ENCODE assay signal across 31 mouse cellular contexts in genomic region chr2:19024807-19025206, GRCm38 (mm10). TPM values are rescaled to one million over a fixed set of nuclear protein-coding genes. Genes with fewer than 3 reads are reported as not detected.
DNase-seq lines count a peak whose midpoint lies in the region; ATAC-seq and TF ChIP-seq lines count a peak whose summit lies in the region.
"Had no signal": no experiment of that assay in that cellular context is flagged by ENCODE, and none has a peak within 500 bp of the region (broad histone marks: within the 10 kb centered on the region; RNA-seq: fewer than 3 reads in every experiment).

No protein-coding gene starts in this region.

- 0 out of 2 replicates have a peak, but pooled peaks have one; percentile 56 for ATAC-seq in heart, embryonic 14.5 days (ENCODE audit: insufficient number of reproducible peaks, insufficient read depth, low FRiP score, low read depth)
- ATAC-seq in heart, embryonic 11.5 days (replicated peaks; ENCODE audit: insufficient number of reproducible peaks, low FRiP score, low TSS enrichment), result no peak
- peak; percentile 45 for ATAC-seq in liver, postnatal 0 days
- ATAC-seq in liver, embryonic 12.5 days, result no peak
- ATAC-seq: forebrain, postnatal 0 days; hindbrain, postnatal 0 days; intestine, embryonic 15.5 days; lung, postnatal 0 days had no signal

- no peak for DNase-seq in liver, postnatal 0 days
- DNase-seq in 3134 (ENCODE audit: extremely low read depth, insufficient read length, low spot score), result peak; percentile 7
- DNase-seq in Muller cell, postnatal 12 days (ENCODE audit: inconsistent ontology term), result peak; percentile 34
- DNase-seq in thymus, postnatal 0 days (ENCODE audit: low spot score), result no peak
- DNase-seq in adrenal gland, postnatal 36 days, result no peak
- DNase-seq: adrenal gland, postnatal 25 days; B cell, adult 2 months; cerebellum, adult 2 months; cerebellum, postnatal 14 days; forebrain, postnatal 0 days; kidney, adult 2 months; kidney, postnatal 4 days; lung, adult 18-20 months; lung, postnatal 4 days; right cerebral cortex, postnatal 25 days; thymus, postnatal 14 days had no signal

- H3K36me3 ChIP-seq in heart, embryonic 14.5 days (ENCODE audit: control insufficient read depth, insufficient read depth, low read length), result no peaks in the 10 kb centered on the region
- H3K36me3 ChIP-seq in heart, embryonic 11.5 days (ENCODE audit: control insufficient read depth, insufficient read depth, low read length), result no peaks in the 10 kb centered on the region
- no peaks in the 10 kb centered on the region for H3K36me3 ChIP-seq in liver, postnatal 0 days (replicated peaks; ENCODE audit: insufficient read depth, low read length)
- no peaks in the 10 kb centered on the region for H3K36me3 ChIP-seq in liver, embryonic 12.5 days
- H3K36me3 ChIP-seq: forebrain, embryonic 12.5 days; hindbrain, embryonic 12.5 days; intestine, embryonic 15.5 days; limb, embryonic 13.5 days; stomach, embryonic 15.5 days had no signal

- H3K4me3 ChIP-seq in heart, embryonic 14.5 days (ENCODE audit: control insufficient read depth in 1 of 2, insufficient read depth in 1 of 2, low read depth in 1 of 2, low read length in 2 of 2), result no peak overlapping the region
- H3K4me3 ChIP-seq in heart, embryonic 11.5 days (ENCODE audit: low read depth, low read length), result no peak overlapping the region
- H3K4me3 ChIP-seq in liver, postnatal 0 days (ENCODE audit: low read depth, low read length), result no peak overlapping the region
- H3K4me3 ChIP-seq in liver, embryonic 12.5 days, result no peak overlapping the region
- H3K4me3 ChIP-seq: erythroblast, embryonic 14.5 days; forebrain, embryonic 12.5 days; hindbrain, embryonic 12.5 days; intestine, embryonic 15.5 days; limb, embryonic 13.5 days; megakaryocyte, embryonic 14.5 days; stomach, embryonic 15.5 days had no signal

- H3K4me1 ChIP-seq in heart, embryonic 14.5 days (ENCODE audit: control insufficient read depth in 2 of 2, insufficient read depth in 2 of 2, low read length in 2 of 2), result peaks cover 2 to 18% of the 10 kb centered on the region in 2 experiments
- no peaks in the 10 kb centered on the region; the same call in 1 of the 2 replicates for H3K4me1 ChIP-seq in heart, embryonic 11.5 days (ENCODE audit: control insufficient read depth, insufficient read depth, low read length)
- H3K4me1 ChIP-seq in liver, postnatal 0 days (ENCODE audit: insufficient read depth), result no peaks in the 10 kb centered on the region
- peaks cover 4% of the 10 kb centered on the region; the same call in 1 of the 2 replicates for H3K4me1 ChIP-seq in liver, embryonic 12.5 days
- H3K4me1 ChIP-seq: forebrain, embryonic 12.5 days; hindbrain, embryonic 12.5 days; intestine, embryonic 15.5 days; limb, embryonic 13.5 days; stomach, embryonic 15.5 days had no signal

- WGBS in heart, embryonic 14.5 days, result 18% methylated on average over 2 of the region's 2 CpGs
- WGBS in heart, embryonic 11.5 days (ENCODE audit: insufficient replicate concordance), result 53% methylated on average over 2 of the region's 2 CpGs
- WGBS in liver, postnatal 0 days (ENCODE audit: insufficient replicate concordance), result 81% methylated on average over 2 of the region's 2 CpGs
- WGBS in liver, embryonic 12.5 days (ENCODE audit: insufficient replicate concordance), result 76% methylated on average over 2 of the region's 2 CpGs

- H3K9ac ChIP-seq in heart, embryonic 14.5 days (ENCODE audit: low read length), result no peak overlapping the region
- no peak overlapping the region for H3K9ac ChIP-seq in heart, embryonic 11.5 days (ENCODE audit: low read depth, low read length)
- H3K9ac ChIP-seq in liver, postnatal 0 days (replicated peaks), result no peak overlapping the region
- no peak overlapping the region for H3K9ac ChIP-seq in liver, embryonic 12.5 days
- H3K9ac ChIP-seq: forebrain, embryonic 12.5 days; forebrain, postnatal 0 days; hindbrain, embryonic 12.5 days; intestine, embryonic 15.5 days; limb, embryonic 13.5 days; stomach, embryonic 15.5 days had no signal

- peaks cover under 1% of the 10 kb centered on the region; the same call in 1 of the 2 replicates for H3K9me3 ChIP-seq in heart, embryonic 14.5 days (ENCODE audit: control insufficient read depth, low read length)
- H3K9me3 ChIP-seq in heart, embryonic 11.5 days (replicated peaks; ENCODE audit: control insufficient read depth, low read length), result no peaks in the 10 kb centered on the region
- H3K9me3 ChIP-seq in liver, postnatal 0 days (ENCODE audit: low read length), result no peaks in the 10 kb centered on the region
- no peaks in the 10 kb centered on the region for H3K9me3 ChIP-seq in liver, embryonic 12.5 days (replicated peaks)
- H3K9me3 ChIP-seq: hindbrain, embryonic 12.5 days; intestine, embryonic 15.5 days; limb, embryonic 13.5 days; stomach, embryonic 15.5 days had no signal

- no peak for TF ChIP-seq EP300 in liver, postnatal 0 days (IDR thresholded peaks at IDR 0.05; ENCODE audit: low read depth)

- H3K4me2 ChIP-seq in heart, embryonic 14.5 days (ENCODE audit: low read length), result no peak overlapping the region
- H3K4me2 ChIP-seq in heart, embryonic 11.5 days, result no peak overlapping the region
- no peak overlapping the region for H3K4me2 ChIP-seq in liver, postnatal 0 days (ENCODE audit: low read depth, low read length)
- H3K4me2 ChIP-seq in liver, embryonic 12.5 days, result no peak overlapping the region
- H3K4me2 ChIP-seq: forebrain, embryonic 12.5 days; hindbrain, embryonic 12.5 days; intestine, embryonic 15.5 days; limb, embryonic 13.5 days; liver, embryonic 11.5 days; stomach, embryonic 15.5 days had no signal

- TF ChIP-seq CTCF in liver, postnatal 0 days (IDR thresholded peaks at IDR 0.05; ENCODE audit: low read depth), result no peak

- H3K27me3 ChIP-seq in heart, embryonic 14.5 days (ENCODE audit: control insufficient read depth, insufficient read depth, low read length), result no peaks in the 10 kb centered on the region
- H3K27me3 ChIP-seq in heart, embryonic 11.5 days (ENCODE audit: control insufficient read depth, insufficient read depth, low read length), result no peaks in the 10 kb centered on the region
- no peaks in the 10 kb centered on the region for H3K27me3 ChIP-seq in liver, postnatal 0 days (ENCODE audit: insufficient read depth, low read length)
- H3K27me3 ChIP-seq in liver, embryonic 12.5 days (replicated peaks), result no peaks in the 10 kb centered on the region
- H3K27me3 ChIP-seq: forebrain, embryonic 12.5 days; hindbrain, embryonic 12.5 days; intestine, embryonic 15.5 days; limb, embryonic 13.5 days; stomach, embryonic 15.5 days had no signal

- peak overlapping the region in 1 of 2 experiments; percentile 19; a peak in 1 of 4 replicates for H3K27ac ChIP-seq in heart, embryonic 14.5 days (replicated peaks in 1 of 2; ENCODE audit: control insufficient read depth in 1 of 2, insufficient read depth in 1 of 2, low read depth in 2 of 2, low read length in 2 of 2)
- H3K27ac ChIP-seq in heart, embryonic 11.5 days (ENCODE audit: low read depth, low read length), result no peak overlapping the region
- H3K27ac ChIP-seq in liver, postnatal 0 days (ENCODE audit: low read depth), result no peak overlapping the region
- no peak overlapping the region for H3K27ac ChIP-seq in liver, embryonic 12.5 days
- H3K27ac ChIP-seq: forebrain, embryonic 12.5 days; hindbrain, embryonic 12.5 days; hindbrain, postnatal 0 days; intestine, embryonic 15.5 days; kidney, postnatal 0 days; limb, embryonic 13.5 days; stomach, embryonic 15.5 days had no signal

RNA-seq across cellular contexts. Expression of gene 4930426L09Rik, which starts 26.7 kb away (rescaled TPM):
- polyA plus RNA-seq in heart, embryonic 14.5 days (2014; fragmentation: Nextera tagmentation; extraction: Ambion mirVana), result 0.31 and 0.36 TPM in 2 replicates
- 0.46 and 0.49 TPM in 2 replicates for polyA plus RNA-seq in heart, embryonic 11.5 days (2014; fragmentation: Nextera tagmentation; extraction: Ambion mirVana)
- polyA plus RNA-seq in liver, postnatal 0 days (2015; fragmentation: Nextera tagmentation; extraction: Ambion mirVana), result 0.21 and 0.24 TPM in 2 replicates
- polyA plus RNA-seq in liver, embryonic 12.5 days (2016; fragmentation: Nextera tagmentation; extraction: Ambion mirVana), result 0.29 and 0.30 TPM in 2 replicates
- 1.0 and 1.4 TPM in 2 replicates for polyA plus RNA-seq in thymus, postnatal 0 days (2015; fragmentation: Nextera tagmentation; extraction: Ambion mirVana)
- total RNA-seq in adrenal gland, postnatal 36 days (2021), result under 1 TPM; 0.43 to 0.76 TPM
- total RNA-seq: gastrocnemius, adult 8-10 months had no signal
- polyA plus RNA-seq: erythroblast, embryonic 14.5 days had no signal

RNA-seq across cellular contexts. Expression of gene Pip4k2a, which starts 26.9 kb away (rescaled TPM):
- 7.4 TPM in 2 replicates for polyA plus RNA-seq in heart, embryonic 14.5 days (2014; fragmentation: Nextera tagmentation; extraction: Ambion mirVana)
- 7.1 and 7.7 TPM in 2 replicates for polyA plus RNA-seq in heart, embryonic 11.5 days (2014; fragmentation: Nextera tagmentation; extraction: Ambion mirVana)
- 6.7 and 8.0 TPM in 2 replicates for polyA plus RNA-seq in liver, postnatal 0 days (2015; fragmentation: Nextera tagmentation; extraction: Ambion mirVana)
- 26.2 and 26.4 TPM in 2 replicates for polyA plus RNA-seq in liver, embryonic 12.5 days (2016; fragmentation: Nextera tagmentation; extraction: Ambion mirVana)
- 51.2 and 53.7 TPM in 2 replicates for polyA plus RNA-seq in thymus, postnatal 0 days (2015; fragmentation: Nextera tagmentation; extraction: Ambion mirVana)
- 10 to 100 TPM; 30.1 to 36.7 TPM for total RNA-seq in adrenal gland, postnatal 36 days (2021)

Comparison
In these comparisons a context has a peak if more than half of its experiments do, and no peak if none do; other contexts are left out.
1. ATAC-seq: peak in heart, embryonic 14.5 days (single experiment) and liver, postnatal 0 days (single experiment); none in heart, embryonic 11.5 days (single experiment) and liver, embryonic 12.5 days (single experiment).
2. DNase-seq: peak in 3134 (single experiment) and Muller cell, postnatal 12 days (single experiment); none in liver, postnatal 0 days (single experiment), thymus, postnatal 0 days (single experiment) and adrenal gland, postnatal 36 days (0 of 2).